Mouse (Mus musculus): ENCODE results near the gene Trpm4.
A peak's percentile ranks its signal among the peaks of the same experiment; 100 is the strongest.
"Not testable (repeated sequence)": the region's sequence is repeated elsewhere in the genome, so short reads cannot be mapped to it uniquely, and the experiment has no call there.

Trpm4 gene

DNA sequence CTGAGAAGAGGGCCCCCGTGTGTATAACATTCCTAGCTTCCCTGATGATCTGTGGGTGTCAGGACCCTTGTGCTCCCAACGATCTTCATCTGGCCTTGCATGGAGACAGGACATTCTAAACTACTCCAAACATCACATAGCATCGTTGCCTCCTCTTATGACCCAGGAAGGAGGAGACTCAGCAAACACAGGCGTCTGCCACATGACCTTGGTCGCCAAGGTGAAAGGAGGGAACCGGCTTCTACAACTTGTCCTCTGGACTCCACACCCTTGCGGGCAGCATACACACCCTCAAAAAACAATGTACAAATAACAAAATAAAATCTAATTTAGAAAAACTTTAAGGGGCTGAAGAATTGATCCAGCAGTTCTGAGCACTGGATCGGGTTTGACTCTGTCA lies 21.6 kb downstream of the Trpm4 start:
- no peak for DNase-seq

DNA sequence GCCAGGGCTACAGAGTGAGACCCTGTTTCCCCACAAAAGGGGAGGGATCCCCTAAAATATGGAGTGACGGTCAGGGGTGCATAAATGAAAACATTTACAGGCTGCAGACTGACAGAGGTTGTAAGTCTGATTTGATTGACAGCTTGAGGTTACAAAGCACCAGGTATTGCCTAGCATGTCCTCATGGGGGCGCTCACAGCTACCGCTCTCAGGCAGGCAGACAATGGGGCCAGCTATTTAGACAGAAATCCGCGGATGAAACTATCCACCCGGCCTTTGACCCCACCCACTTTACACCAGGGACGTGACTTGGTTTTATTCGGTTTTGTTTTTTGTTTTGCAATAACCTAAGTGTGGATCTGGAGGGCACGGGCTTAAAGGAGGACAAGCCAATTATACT lies 24.1 kb downstream of the Trpm4 start:
- DNase-seq: peak; percentile 59

DNA sequence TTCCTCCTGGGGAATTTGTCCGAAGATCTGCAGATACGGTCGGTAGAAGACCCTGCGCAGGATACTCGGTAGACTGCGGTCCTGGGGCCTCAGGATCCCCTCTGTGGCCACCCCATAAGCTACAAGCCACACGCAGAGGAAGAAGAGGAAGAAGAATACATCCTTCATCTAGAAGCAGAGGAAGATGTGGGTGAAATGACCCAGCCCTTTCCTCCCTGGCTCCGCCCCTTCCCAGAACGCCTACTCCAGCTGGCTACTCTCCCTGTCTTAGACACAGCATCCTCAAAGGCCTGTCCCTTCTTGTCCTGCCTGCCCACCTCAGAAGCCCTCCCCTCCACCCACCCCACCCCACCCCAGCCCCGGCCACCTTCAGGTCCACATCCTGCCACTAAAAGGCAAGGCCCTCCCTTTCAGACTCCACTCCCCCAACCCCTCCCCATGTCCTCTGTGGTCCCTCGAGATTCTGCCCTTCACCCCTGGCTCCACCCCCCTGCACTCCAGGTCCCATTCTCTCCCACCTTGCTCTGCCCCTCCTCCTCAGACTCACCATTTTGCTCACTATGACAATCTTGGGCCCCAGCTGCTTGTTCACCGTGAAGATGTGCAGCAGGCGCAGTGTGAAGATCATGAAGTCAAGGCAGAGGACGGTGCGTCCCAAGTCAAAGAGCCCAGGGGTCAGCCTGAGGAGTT lies 24.9 kb downstream of the Trpm4 start:
- DNase-seq: no peak

DNA sequence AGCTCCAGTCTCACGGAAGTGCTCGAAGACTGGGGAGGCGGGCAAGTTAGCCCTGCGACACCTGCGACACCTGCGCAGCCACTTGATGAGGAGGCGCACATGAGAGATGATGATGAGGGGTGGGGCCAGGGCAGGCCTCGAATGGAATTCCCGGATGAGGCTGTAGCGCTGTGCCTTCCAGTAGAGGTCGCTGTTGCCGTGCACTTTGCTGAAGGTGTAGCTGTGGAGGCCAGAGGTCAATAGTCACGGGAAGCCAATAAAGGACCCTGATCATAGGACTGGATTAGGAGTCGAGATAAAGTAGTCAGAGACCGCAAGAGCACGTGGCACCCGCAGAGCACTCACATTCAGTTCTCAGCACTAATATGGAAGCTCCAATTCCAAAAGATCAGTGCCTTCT lies 28.3 kb downstream of the Trpm4 start:
- peak; percentile 91 for DNase-seq

DNA sequence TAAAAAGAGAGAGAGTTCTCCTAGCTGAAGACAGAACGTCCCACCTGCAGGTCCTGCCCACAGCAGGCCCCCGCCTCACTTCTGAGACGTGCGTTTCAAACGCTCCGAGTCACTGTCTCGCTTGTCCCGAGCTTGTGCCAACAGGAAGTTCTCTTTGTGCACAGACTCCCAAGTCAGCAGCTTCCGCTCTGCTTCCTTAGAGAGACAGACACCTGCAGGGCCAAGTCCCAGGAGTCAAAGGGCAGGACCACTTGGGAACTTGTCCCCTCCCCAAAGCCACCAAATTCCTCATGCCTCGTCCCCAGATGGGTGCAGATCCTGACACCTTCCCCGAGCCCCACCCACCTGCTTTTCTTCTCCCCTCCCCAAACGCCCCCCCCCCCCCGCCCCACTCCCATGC lies 28.7 kb downstream of the Trpm4 start:
- peak; percentile 39 for DNase-seq

DNA sequence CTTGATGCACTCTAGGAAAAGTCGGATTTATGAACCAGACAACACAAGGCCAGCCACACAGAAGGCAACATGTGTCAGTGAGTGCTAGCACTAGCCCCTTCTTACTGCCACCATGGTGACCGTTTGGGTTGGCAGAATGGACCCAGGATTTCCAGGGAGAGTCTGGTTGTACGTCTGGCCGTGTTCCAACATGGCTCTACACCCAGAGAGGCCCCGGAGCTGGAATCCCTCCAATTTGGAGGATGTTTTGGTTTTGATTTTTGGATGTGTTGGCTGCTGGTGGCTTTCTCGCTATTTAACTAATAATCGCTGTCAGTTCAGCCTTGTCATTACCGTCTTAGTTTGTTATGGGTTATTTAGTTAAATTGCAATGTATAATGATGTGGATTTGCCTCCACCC lies 31.0 kb downstream of the Trpm4 start:
- no peak for DNase-seq

DNA sequence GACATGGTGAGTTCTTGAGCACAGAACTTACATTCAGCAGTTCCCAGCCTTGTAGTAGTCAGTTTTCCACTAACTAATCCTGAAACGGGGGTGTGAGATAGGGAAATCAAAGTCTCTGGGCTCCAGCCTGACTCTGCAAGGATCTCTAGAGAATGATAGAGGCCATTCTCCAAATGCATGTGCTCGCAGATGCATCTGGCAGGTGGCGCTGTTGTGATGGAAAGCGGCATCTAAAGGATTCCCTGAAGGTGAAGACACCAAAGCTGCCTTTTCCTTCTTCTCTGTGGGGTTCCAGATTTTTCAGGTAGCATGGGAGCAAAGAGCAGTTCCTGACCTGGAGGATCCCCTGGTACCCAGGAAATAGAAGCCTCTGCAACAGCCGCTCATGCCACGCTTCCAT lies 33.3 kb downstream of the Trpm4 start:
- peak; percentile 74 for DNase-seq

DNA sequence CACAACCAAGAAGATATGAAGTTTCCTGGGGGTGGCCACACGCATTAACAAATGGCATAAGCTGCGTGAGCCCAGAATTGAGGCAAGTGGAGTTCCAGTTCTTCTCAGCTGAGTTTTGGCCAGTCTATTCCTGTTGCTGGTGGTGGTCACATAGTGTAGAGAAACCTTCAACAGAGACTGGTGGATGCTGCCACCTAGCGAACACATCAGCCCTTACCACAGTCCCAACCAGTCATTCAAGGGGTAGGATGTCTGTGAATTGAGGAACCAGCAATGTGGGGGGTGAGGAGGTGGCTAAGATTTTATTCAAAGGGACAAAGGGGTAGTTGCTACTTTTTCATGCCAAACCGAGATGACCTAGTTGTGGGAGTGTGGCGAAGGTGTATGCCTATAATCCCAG lies 33.8 kb downstream of the Trpm4 start:
- peak; percentile 50 for DNase-seq

DNA sequence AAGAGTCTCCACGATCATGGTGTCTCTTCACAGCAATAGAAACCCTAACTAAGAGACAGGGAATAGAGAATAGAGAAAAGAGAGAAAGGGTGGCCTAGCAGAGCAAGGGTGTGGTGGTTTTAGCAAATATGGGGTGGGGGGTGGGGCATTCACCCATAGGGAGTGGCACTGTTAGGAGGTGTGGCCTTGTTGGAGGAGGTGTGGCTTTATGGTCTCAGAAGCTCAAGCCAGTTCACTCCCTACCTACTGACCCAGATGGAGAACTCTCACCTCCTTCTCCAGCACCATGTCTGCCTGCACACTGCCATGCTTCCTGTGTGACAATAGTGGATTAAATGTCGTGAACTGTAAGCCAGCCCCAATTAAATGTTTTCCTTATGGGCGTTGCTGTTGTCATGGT lies 36.0 kb downstream of the Trpm4 start:
- DNase-seq: no peak

DNA sequence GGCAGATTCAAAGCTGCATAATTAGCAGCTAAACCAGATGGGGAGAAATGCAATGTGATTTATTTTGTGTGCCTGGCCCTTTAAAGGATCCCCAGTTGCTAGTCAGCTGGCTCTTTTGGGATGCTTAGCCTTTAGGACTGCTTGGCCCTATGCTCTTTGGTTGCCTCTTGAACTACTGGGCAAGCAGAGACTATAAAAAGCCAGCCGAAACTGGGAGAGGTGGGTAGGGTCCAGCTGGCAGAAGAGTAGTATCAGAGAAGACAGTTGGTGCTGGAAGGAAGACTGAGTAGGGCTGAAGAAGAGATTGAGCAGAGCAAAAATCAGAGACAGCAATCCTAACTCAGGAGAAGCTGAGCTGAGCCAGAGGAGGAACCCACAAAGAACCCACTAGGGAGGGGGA lies 37.0 kb downstream of the Trpm4 start:
- no peak for DNase-seq

DNA sequence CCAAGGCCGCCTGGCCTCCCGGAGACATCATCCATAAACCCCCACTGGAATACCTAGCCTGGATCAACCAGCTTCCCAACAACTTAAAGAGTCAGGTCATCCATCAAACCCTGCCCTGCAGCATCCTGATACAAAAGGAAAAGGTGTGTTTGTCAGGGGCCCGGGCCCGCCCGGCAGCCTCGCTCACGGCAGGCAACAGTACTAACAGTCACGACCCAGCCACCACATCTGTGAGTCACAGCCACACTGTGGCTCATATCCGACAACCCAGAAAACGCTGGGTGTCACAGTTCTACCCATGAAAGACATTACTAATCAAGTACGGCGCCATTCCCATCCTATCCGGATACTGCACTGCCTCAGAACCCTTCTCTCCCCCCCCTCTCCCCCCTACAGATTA lies 47.1 kb downstream of the Trpm4 start:
- no peak for DNase-seq

DNA sequence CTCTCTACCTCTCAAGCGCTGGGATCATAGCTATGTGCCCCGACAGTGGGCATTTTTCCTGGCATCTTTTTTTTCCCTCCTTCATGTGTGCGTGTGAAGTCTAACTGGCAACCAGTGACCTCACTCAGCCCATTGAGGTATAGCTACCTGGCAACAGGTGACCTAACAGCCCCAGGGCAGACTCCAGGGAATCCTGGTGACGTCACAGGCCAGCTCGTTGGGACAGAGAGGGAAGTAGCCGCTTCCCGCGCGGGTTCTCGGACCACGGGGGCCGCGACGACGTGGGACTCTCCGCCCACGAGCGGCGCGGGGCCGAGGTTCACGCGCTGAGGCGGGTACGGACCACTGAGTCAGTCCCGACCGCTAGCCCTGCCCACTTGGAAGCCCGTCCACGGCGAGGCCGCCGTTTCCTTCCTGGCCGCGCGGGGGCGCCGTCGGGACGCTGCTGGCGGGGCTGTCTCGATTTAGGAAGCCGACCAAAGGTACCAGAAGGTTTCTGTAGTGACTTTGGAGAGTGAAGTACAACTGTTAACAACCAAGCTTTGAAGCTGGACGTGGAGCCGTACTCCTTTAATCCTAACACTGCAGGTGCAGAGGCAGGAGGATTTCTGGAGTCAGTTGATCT lies 56.3 kb downstream of the Trpm4 start, which contains the start of gene Slc6a21:
Gene Slc6a21, plus strand, starts transcription at position 378 of the 625 bp plus-strand sequence.
- peak; percentile 79 for DNase-seq

DNA sequence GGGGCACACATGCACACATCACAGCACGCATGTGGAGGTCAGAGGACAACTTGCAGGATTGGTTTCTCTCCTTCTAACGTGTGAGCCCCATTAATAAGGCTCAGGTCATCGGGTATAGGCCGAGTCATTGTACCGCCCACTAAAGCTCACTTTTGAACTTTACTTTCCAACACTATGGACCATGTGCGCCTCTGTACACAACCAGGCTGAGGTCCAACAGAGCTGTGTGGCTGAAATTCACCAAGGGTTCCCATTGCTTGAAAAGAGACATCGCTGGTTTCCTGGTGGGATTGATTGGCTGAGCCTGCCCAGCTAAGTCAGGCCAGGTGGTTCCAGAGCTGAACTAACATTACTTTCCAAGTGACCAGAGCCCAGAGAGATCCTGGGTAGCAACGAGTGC lies 59.9 kb downstream of the Trpm4 start:
- DNase-seq: no peak

DNA sequence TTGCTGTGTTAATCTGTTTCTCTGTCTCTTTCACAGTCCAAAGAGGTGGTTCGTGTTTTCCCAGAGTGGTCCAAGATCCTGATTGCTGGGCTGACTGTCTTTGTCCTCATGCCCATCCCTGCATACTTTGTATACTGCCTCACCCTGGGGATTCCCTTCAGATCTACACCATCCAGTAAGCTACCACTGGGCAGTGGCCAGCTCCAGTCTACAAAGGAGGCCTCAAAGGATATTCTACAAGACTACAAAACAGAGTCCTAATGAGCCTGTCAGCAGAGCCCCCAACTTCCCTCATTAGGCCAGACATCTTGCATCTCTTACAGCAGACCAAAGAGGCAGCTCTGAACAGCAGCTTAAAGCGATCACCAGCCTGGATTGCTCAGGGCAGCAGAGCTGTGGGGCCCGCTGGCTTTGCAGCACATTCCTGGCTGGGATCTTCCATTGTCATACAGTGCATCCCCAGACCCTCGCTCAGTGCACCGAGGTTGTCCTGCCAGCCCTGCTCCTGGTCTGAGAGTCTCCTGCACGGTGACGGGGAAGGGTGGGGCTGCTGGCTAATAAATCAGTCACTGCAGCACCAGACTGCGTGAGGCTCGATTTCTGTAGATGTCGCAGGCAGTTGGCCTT lies 60.7 kb downstream of the Trpm4 start:
- no peak for DNase-seq

DNA sequence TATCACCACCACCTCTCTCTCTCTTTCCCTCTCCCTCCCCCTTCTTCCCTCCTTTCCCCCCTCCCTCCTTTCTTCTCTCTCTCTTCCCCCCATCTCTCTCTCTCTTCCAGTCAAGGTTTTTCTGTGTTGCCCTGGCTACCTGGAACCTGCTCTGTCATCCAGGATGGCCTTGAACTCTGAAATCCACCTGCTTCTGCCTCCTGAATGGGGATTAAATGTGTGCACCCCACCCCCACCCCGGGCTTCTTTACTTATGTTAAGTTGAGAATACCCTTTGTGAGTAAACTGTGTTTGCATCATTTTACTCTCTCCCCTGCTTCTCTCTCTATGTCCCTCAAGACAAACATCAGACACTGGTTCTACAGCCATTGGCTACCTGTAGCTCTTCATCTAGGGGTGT lies 68.1 kb downstream of the Trpm4 start:
- DNase-seq: no peak

DNA sequence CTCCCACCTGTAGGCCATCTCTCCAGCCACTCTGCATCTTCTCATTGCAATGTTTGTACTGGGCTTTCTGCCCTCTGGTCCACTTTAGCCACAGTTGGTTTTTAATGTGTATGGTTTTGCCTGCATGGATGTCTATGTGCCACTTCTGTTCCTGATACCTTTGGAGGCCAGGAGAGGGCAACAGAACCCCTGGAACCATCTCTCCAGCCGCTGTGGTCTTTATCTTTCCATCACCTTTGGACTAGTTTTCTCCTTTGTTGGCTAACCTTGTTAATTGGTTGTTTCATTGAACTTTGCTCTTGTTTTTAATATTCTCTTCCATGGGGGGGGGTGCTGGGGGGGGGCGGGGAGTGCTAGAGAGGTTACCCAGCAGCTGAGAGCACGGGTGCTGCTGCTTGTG lies 69.2 kb downstream of the Trpm4 start:
- DNase-seq: no peak

DNA sequence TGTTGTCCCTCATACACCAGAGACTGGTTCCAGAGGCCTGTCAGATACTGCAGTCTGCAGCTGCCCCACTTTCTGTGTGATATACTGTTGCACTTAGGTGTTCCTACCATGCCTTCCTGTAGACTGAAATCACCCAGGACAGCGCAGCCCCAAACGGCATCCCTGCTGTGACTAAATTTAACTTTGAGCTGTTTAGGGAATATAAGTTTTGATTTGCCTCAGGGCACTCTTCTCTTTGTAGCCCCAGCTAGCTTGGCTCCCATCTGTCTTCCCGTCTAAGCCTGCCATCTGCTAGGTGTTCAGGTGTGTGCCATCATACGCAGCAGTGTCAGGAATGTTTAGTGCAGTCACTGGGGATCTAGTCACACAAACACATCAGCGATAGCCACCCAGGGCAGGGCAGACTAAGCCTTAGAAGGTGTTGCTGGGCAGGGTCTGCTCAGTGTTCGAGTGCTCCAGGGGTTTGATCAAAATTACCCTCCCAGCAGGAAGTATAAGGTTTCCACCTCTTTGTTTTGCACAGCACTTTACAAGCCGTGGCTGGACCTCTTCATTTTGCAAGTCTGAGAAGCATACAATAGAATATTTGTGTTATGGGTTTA lies 70.5 kb downstream of the Trpm4 start:
- no peak for DNase-seq

DNA sequence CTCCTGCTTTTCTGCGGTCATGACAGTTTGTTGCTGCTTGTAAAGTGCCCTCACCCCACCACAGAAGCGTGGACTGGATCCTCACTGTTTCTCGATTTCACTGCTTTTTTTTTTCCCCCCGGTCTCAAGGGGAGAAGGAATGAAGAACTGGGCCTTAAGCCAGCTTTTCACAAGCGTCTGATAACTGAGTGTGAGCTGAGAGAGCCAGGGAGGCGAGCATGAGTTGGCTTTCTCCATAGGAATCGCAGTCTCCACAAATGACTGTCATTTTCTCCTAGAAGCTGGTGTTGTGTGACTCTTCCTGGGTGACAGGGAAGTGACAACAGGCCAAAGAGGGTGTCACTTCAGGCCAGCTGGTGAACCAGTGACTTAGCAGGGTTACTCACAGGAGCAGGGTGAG lies 71.3 kb downstream of the Trpm4 start:
- DNase-seq: no peak

DNA sequence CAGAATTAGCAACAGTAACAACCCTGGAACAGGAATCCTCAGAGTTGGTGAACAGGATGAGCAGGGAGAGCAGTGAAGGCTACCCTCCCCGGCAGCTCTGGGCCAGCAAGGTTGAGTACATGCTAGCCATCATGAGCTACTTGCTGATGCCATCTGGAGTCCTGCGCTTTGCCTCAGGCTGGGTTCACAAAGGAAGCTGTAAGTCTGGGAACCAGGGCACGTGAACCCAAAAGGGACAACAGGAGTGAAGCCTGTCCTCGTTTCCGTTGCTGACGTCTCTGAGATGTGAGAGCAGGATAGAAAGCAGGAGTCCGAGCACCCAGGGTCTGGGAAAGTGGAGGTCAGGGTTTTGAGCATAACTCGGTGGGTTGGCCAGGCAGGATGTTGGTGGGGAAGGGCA lies 74.3 kb downstream of the Trpm4 start:
- no peak for DNase-seq

DNA sequence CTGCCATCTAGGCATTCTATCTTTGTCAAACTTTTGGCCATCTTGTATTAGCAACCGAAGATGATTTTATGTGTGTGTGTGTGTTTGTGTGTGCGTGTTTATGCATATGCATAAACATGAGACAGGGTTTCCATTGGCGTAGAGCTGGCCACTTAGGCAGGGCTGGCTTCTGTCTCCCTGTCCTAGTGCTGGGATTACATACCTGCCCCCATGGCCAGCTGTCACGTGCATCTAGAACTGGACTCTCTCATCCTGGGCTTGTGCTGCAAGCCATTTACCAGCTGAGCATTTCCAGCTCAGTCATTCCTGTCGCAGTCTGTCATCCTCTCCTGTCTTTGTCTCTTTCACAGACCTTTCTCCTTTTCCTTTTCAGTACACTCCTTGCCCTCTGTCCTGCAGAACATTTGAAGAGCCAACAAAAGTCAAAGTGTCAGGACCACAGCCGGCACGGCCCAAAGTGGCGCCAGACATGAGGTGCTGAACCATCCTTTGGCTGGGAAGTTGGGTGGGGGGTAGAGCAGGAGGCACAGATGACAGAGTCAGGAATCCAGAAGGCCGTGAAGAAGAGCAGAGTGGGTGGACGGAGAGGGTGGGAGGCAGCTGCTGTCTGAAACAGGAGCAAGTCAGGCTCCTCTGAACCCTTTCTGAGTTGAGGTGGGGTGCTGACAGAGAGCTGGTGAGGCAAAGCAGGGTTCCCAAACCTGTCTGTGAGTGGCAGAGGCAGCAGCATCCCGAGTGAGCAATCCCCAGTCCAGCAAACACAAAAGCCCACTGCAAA lies 76.3 kb downstream of the Trpm4 start:
- no peak for DNase-seq

DNA sequence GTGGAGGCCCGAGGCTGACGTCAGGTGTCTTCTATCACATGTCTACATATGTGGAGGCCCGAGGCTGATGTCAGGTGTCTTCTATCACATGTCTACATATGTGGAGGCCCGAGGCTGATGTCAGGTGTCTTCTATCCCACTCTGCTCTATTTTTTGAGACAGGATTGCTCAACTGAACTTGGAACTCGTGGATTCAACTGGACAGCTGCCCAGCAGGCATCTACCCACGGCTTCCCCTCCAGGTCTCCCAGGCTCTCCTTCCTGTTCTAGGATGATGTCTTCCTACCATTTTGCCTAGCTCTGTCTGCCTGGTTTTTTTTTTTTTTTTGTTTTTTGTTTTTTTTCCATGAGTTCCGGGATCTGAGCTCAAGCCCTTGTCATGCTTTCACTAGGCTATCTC lies 77.8 kb downstream of the Trpm4 start:
- not testable (repeated sequence) for DNase-seq

DNA sequence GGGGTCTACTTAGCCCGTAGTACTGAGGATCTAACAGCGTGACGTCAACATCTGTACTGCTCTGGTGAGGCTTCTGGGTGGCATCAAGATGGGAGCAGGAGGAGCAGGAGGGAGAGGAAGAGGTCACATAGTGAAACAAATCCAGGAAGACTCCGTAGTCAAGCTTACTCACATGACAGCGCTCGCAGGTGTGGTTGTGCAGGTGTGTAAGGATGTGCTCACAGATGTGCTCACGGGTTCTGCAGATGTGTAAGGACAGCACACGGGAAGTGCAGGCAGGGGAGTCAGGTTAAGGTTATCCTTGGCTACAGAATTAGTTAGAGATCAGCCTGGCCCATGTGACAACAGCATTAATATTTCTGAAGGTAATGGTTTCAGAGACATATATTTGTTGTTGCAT lies 79.8 kb downstream of the Trpm4 start:
- no peak for DNase-seq
